Mouse (Mus musculus): Measurements from ENCODE around the gene Abi2.

The Abi2 gene

GRCm38 (mm10) chr1:60409168-60409828 is at the start of gene Abi2:
Gene Abi2 (plus strand): TSS chr1:60409619.
- in situ Hi-C loops (cut with MboI; ENCODE audit: unreplicated experiment in 2 of 2), result loop anchor here in 1 of 2 experiments (25.0 kb wide), 1 partner anchor 453 kb away; no protein-coding TSS in a partner anchor

- in situ Hi-C loops (cut with MboI; ENCODE audit: unreplicated experiment in 2 of 2), result no loop called here
Observed at GRCm38 (mm10) chr1:60361626-60362025, 47.8 kb upstream of the Abi2 start.

GRCm38 (mm10) chr1:60376556-60376955 is 32.9 kb upstream of the Abi2 start:
- in situ Hi-C loops (cut with MboI; ENCODE audit: unreplicated experiment in 2 of 2), result no loop called here

DNA sequence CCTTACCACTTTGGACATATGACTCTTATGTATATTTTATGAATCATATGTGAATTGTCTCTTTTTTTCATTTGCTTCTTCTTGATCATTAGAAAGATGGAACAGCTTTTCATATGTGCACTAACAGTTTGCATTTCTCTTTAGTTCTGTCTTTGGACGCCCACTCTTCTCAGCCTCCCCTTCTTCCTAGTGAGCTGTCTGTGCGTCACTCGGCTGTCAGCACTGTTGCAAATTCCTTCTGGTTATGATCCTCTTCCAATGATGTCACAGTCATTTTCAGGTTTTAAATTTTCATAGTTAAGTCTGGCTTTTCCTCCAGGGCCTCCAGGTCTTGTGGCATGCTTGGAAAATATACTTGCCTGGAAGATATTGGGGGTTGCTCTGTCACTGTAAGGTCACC is 27.5 kb upstream of the Abi2 start:
- in situ Hi-C loops (cut with MboI; ENCODE audit: unreplicated experiment in 2 of 2), result no loop called here

DNA sequence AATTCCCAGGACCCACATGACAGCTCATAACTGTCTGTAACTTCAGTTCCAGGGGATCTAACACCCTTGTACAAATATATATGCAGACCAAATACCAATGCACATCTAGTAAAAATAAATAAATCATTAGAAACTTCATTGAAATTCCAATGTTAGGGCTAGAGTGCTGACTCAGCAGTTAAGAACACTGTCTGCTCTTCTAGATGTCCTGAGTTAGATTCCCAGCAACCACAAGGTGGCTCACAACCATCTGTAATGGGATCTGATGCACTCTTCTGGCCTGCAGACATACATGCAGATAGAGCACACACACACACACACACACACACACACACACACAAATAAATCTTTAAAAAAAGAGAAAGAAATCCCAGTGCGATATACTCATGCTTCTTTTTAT is 4.6 kb upstream of the Abi2 start:
- in situ Hi-C loops (cut with MboI; ENCODE audit: unreplicated experiment in 2 of 2), result loop anchor here in 1 of 2 experiments (25.0 kb wide), 1 partner anchor 457 kb away; no protein-coding TSS in a partner anchor

- in situ Hi-C loops (cut with MboI; ENCODE audit: unreplicated experiment in 2 of 2), result loop anchor here in 1 of 2 experiments (25.0 kb wide), 1 partner anchor 454 kb away; no protein-coding TSS in a partner anchor
Observed at GRCm38 (mm10) chr1:60408501-60409167, 785 bp upstream of the Abi2 start.

DNA sequence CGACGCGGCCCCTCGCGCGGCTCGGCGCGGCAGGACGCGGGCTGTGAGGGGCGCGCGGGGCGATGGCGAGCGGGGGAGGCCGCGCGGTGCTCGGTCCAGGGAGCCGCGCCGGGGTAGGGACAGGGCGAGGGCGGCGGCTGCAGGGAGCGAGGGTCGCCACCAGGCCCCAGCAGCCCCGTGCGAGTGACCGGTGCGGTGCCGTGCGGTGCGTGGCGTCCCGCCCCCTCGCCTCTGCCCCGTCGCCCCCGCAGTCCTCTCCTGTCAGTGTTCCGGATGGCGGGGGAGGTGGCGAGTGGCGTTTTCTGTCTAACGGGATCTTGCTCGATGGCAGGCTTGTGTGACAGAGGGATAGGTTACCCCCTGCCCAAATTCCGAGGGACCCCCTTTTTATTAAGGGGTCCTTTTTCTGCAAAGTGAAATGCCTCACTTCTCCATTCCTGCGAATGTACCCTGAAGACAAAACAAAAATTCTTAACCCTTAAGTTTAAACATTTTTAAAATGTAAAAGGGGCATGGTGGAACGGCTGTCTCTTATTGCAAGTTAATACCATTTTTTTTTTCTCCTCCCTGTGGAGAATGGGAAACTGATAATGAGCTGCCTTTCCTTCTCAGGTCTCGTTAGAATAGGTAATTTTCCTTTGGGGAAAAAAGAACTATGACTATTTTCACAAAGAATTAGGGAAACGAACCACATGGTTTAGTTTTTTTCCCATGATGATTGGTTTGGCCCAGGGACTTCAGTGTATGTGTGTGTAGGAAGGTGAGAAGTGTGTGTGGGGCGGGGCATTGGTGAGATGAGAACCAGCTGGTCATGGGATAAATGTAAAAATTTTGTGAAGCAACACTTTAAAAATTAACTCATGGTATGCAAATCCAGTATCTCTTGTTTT is 754 bp downstream of the Abi2 start:
- in situ Hi-C loops (cut with MboI; ENCODE audit: unreplicated experiment in 2 of 2), result loop anchor here in 1 of 2 experiments (25.0 kb wide), 1 partner anchor 452 kb away; no protein-coding TSS in a partner anchor

DNA sequence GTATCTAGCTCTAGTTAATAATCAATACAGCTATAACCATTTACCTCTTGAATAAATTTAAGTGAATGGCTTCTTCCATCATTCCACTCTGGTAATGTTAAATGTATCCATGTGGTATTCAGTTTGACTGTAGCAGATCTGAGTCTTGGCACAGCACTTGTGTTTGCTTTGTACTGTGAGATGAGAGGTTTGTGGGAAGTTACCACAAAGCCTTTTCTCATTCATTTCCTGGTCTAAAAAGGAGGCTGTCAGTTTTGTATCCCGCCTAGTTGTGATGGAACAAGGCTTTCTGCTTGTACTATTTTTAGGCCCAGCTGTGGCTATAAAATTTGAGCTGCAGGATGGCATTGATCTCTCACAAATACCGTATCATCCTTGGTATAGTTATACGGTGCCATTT is 7.3 kb downstream of the Abi2 start:
- in situ Hi-C loops (cut with MboI; ENCODE audit: unreplicated experiment in 2 of 2), result loop anchor here in 1 of 2 experiments (25.0 kb wide), 1 partner anchor 446 kb away; no protein-coding TSS in a partner anchor

DNA sequence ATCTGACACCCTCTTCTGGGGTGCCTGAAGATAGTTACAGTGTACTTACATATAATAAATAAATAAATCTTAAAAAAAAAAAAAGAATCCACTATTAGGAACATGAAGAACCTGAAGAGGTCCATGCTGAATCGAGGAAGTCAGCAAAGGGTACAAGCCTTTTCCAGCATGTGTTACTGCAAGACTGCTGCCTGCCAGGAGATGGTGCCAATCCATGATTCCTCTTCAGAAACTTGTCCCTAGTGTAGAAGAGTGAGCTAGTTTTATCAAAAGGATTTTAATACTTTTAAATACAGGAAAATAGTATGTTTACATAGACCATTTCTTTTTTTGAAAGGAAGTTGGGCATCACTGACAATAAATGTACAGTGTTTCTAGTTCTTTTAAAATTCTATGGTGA is 14.5 kb downstream of the Abi2 start:
- in situ Hi-C loops (cut with MboI; ENCODE audit: unreplicated experiment in 2 of 2), result loop anchor here in 1 of 2 experiments (25.0 kb wide), 1 partner anchor 438 kb away; no protein-coding TSS in a partner anchor

- in situ Hi-C loops (cut with MboI; ENCODE audit: unreplicated experiment in 2 of 2), result loop anchor here in 1 of 2 experiments (25.0 kb wide), 1 partner anchor 266 kb away; no protein-coding TSS in a partner anchor
Observed at GRCm38 (mm10) chr1:60428341-60428740, 18.9 kb downstream of the Abi2 start.

DNA sequence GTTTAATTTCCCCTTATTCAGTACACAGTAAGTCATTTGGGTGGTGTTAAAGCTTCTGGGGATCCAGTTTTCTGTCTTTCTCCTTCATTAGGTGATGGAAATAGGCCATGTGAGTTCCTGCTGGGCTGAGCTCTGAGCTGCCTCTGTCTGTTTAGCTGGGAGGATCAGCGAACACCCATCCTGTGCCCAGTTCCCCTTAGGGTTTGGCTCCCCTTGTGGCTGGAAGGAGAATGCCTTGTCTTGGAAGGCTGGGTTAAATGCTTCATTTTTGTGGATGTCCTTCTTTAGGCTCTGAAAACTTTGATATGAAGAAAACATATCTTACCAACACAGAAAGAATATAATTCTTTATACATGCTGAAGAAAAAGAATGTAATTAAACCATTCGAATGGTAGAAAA is 19.5 kb downstream of the Abi2 start:
- in situ Hi-C loops (cut with MboI; ENCODE audit: unreplicated experiment in 2 of 2), result loop anchor here in 1 of 2 experiments (25.0 kb wide), 1 partner anchor 267 kb away; no protein-coding TSS in a partner anchor

DNA sequence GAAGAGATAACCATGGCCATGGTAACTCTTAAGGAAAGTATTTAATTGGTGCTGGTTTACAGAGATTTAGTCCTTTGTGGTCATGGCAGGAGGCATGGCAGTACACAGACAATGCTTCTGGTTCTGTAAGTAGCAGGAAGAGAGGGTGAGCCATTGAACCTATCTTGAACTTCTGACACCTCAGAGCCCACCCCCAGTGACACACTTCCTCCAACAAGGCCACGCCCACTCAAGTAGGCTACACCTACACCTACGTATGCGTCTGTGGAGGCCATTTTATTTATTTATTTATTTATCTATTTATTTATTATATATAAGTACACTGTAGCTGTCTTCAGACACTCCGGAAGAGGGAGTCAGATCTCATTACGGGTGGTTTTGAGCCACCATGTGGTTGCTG is 22.1 kb downstream of the Abi2 start:
- in situ Hi-C loops (cut with MboI; ENCODE audit: unreplicated experiment in 2 of 2), result loop anchor here in 1 of 2 experiments (25.0 kb wide), 1 partner anchor 269 kb away; no protein-coding TSS in a partner anchor

DNA sequence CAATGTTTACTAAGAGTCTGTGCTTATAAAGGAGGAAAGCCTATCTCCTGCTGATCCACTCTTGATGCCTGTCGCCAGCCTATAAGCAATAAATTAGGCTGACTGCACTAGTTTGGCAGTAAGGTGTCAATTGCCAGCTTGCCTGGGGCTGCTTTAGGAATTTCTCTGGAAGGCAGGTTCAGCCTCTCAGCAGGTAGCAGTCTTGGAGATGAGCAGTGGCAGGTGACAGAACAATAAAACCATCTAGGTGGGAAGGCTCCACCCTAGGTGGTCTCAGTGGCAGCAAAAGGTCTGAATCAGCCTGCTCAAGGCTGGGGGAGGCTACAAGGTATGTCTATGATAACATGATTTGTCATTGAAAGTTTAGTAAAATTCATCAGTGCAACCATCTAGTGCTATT is 23.1 kb downstream of the Abi2 start:
- in situ Hi-C loops (cut with MboI; ENCODE audit: unreplicated experiment in 2 of 2), result loop anchor here in 1 of 2 experiments (25.0 kb wide), 1 partner anchor 270 kb away; no protein-coding TSS in a partner anchor

- in situ Hi-C loops (cut with MboI; ENCODE audit: unreplicated experiment in 2 of 2), result loop anchor here in 1 of 2 experiments (10.0 to 25.0 kb wide), 2 partner anchors 279 to 513 kb away; no protein-coding TSS in a partner anchor
Observed at GRCm38 (mm10) chr1:60441438-60441837, 32.0 kb downstream of the Abi2 start.

DNA sequence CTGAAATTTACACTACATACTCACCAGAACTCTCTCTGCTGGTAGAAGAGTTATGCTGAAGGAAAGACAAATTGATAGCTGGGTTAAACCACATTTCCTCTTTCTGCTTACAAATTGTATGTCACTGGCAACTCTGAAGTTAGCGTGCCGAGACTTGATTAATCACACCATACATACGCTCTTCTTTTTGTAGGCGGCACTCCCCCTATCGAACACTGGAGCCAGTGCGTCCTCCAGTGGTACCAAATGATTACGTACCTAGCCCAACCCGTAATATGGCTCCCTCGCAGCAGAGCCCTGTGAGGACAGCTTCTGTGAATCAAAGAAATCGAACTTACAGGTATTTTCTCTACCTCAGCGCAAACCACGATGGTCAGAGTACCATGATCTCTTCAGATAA is 37.6 kb downstream of the Abi2 start:
- in situ Hi-C loops (cut with MboI; ENCODE audit: unreplicated experiment in 2 of 2), result loop anchor here in 1 of 2 experiments (10.0 to 25.0 kb wide), 2 partner anchors 285 to 508 kb away; no protein-coding TSS in a partner anchor

DNA sequence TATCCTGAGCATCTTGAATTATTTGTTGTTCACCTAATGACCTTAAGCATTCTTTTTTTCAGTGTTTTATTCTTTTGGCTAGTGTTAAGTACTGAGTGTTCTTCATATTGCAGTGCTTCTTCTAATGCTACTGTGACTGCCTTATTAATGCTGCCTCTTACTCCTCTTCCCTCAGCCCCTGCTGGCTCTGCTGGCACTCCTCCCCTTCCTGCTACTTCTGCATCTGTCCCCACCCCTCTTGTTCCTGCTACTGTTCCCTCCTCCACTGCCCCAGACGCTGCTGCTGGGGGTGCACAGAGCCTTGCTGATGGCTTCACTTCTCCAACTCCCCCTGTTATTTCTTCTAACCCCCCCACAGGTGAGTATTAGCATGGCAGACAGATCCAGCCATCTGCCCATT is 40.5 kb downstream of the Abi2 start:
- in situ Hi-C loops (cut with MboI; ENCODE audit: unreplicated experiment in 2 of 2), result loop anchor here (10.0 to 25.0 kb wide), 2 partner anchors 288 to 505 kb away; no protein-coding TSS in a partner anchor

DNA sequence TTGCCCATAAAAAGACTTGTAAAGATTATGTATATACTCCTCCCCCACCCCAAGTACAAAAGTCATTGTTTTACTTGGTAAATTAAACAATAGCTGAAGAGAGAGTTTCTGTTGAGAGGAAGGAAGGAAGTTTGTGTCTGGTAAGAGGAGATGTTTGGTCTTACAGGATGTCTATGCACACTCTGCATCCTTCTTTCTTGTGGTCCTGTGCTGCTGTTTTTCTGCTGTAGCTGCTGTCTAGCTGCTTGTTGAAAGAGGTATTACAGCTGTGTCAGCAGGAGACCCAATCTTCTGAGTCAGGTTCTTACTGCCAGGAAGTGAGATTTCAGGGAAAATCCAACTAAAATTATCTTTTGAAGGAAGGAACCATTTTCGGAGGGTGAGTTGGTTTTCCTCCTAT is 51.2 kb downstream of the Abi2 start:
- in situ Hi-C loops (cut with MboI; ENCODE audit: unreplicated experiment in 2 of 2), result no loop called here

- in situ Hi-C loops (cut with MboI; ENCODE audit: unreplicated experiment in 2 of 2), result no loop called here
Observed at GRCm38 (mm10) chr1:60469491-60469890, 60.1 kb downstream of the Abi2 start.

DNA sequence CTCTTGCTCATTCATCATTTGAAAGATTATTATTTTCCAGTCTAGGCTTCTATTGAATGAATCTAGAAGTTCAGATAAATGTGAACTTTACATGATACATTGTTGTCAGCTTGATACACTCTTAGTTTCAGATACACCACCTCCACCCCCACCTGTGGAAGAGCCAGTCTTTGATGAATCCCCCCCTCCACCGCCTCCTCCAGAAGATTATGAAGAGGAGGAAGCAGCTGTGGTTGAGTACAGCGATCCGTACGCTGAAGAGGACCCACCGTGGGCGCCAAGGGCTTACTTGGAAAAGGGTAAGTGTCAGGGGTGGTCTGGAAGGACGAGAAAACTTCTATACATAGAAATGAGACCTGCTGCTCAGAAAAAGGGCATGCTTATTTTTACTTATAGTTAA is 61.1 kb downstream of the Abi2 start:
- in situ Hi-C loops (cut with MboI; ENCODE audit: unreplicated experiment in 2 of 2), result no loop called here

- in situ Hi-C loops (cut with MboI; ENCODE audit: unreplicated experiment in 2 of 2), result no loop called here
Observed at GRCm38 (mm10) chr1:60481561-60481960, 72.1 kb downstream of the Abi2 start.

Measured in v-Abl transformed pro-B cells (cell line).